Mouse (Mus musculus) forebrain, embryonic 16.5 days (tissue): ENCODE data around the gene Gm3404. TPM values are rescaled to one million over a fixed set of nuclear protein-coding genes. Genes with fewer than 3 reads are reported as not detected.
"Not testable (repeated sequence)": the region's sequence is repeated elsewhere in the genome, so short reads cannot be mapped to it uniquely, and the experiment has no call there.

ENCODE experiments used
- ATAC-seq: fragments of 200-750 bp; cut with Nextera tagmentation; 2 replicates; pipeline ENCODE4 v1.8.0; 2017; ENCODE audit warnings: mild to moderate bottlenecking, moderate library complexity
- H3K27ac ChIP-seq: fragments of 300-500 bp; sonication (generic); 2 replicates; pipeline ENCODE4 v1.5.1; 2014; ENCODE audit warnings: low read length, control low read depth
- H3K27me3 ChIP-seq: fragments of 300-500 bp; sonication (generic); replicated peaks from 2 replicates; pipeline ENCODE4 v1.6.1; 2014; ENCODE audit warnings: low read length; ENCODE audit not compliant: control insufficient read depth, insufficient read depth
- H3K36me3 ChIP-seq: fragments of 300-500 bp; sonication (generic); 2 replicates; pipeline ENCODE4 v1.6.1; 2014; ENCODE audit not compliant: control insufficient read depth, insufficient read depth
- H3K4me1 ChIP-seq: fragments of 300-500 bp; sonication (generic); replicated peaks from 2 replicates; pipeline ENCODE4 v1.6.1; 2014; ENCODE audit warnings: low read length; ENCODE audit not compliant: control insufficient read depth, insufficient read depth
- H3K4me2 ChIP-seq: fragments of 300-500 bp; sonication (generic); 2 replicates; pipeline ENCODE4 v1.6.1; 2014; ENCODE audit warnings: mild to moderate bottlenecking, low read length, control low read depth
- H3K4me3 ChIP-seq: fragments of 300-500 bp; sonication (generic); replicated peaks from 2 replicates; pipeline ENCODE4 v1.5.1; 2014; ENCODE audit warnings: mild to moderate bottlenecking, low read length, control low read depth
- H3K9ac ChIP-seq: fragments of 300-500 bp; sonication (generic); replicated peaks from 2 replicates; pipeline ENCODE4 v1.6.1; 2014; ENCODE audit warnings: low read depth, low read length, control low read depth
- H3K9me3 ChIP-seq: fragments of 300-500 bp; sonication (generic); 2 replicates; pipeline ENCODE4 v1.6.1; 2016; ENCODE audit warnings: low read length; ENCODE audit not compliant: control insufficient read depth
- WGBS: fragments of 180-500 bp; shearing (Covaris S2); extraction: QIAGEN DNeasy Blood & Tissue Kit; methylation state at CpG from one replicate; pipeline ENCODE4 v1.1.7; 2014; 5-methylcytosine and 5-hydroxymethylcytosine counted together
- polyA plus RNA-seq: library from polyadenylated mRNA; unstranded; fragments of >200 nt; fragmentation: Nextera tagmentation; extraction: Ambion mirVana; gene quantifications from 2 replicates; pipeline ENCODE4 v1.2.1, GENCODE M21; 2015

Gene Gm3404
- not detected in 2 replicates for polyA plus RNA-seq

DNA sequence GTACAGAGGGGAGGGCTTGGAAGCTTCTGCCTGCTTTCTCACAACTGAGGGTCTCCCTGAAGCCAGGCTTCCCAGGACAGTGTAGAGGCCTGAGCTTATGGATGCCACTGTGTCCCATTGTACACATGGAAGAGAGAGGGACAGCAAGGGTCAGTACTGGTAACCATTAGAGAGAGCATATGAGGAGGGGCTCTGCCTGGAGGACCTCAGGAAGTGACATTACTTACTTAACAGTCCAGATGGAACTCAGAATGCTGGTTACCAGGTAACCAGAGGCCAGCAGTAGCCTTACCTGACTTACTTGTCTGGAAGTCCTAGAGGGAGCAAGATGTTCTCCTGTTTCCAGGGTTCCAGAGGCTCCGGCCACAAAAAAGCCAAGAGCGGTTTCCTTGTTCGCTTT lies at the start of gene Gm3404:
Gene Gm3404 (plus strand): TSS at position 301 of the 400 bp plus-strand sequence.
- not testable (repeated sequence) for H3K9me3 ChIP-seq, H3K4me3 ChIP-seq, H3K4me1 ChIP-seq, ATAC-seq, H3K27me3 ChIP-seq, H3K4me2 ChIP-seq, H3K36me3 ChIP-seq, H3K9ac ChIP-seq, H3K27ac ChIP-seq
- 98% methylated on average over 3 of the region's 3 CpGs for WGBS

DNA sequence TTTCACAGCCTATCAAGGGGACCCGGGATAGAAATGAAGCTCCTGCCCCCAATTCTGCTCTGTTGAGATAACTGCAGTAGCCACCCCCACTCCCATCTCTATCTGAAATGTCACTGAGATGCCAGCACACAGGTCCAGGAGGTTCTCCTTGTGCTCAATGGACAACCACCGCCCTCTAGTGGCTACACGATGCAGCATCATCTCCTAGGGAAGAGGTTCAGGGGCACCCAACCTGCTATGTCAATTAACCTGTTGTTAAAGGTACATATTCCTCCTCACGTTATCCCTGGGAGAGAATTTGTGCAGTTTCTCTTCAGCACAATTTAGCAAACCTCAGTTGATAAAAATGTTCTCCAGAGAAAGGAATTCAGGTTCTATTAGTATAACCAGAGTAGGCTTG lies 46.0 kb upstream of the Gm3404 start:
- not testable (repeated sequence) for ATAC-seq, H3K4me2 ChIP-seq, H3K9ac ChIP-seq, H3K4me1 ChIP-seq, H3K9me3 ChIP-seq, H3K27me3 ChIP-seq, H3K4me3 ChIP-seq, H3K36me3 ChIP-seq, H3K27ac ChIP-seq
- WGBS, result 17% methylated on average over 4 of the region's 4 CpGs

DNA sequence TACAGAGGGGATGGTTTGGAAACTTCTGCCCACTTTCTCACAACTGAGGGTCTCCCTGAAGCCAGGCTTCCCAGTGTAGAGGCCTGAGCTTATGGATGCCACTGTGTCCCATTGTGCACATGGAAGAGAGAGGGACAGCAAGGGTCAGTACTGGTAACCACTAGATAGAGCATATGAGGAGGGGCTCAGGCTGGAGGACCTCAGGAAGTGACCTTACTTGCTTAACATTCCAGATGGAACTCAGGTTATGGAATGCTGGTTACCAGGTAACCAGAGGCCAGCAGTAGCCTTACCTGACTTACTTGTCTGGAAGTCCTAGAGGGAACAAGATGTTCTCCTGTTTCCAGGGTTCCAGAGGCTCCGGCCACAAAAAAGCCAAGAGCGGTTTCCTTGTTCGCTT lies 43.9 kb upstream of the Gm3404 start, which contains the start of gene Gm6408:
Gene Gm6408 (plus strand): TSS at position 301 of the 400 bp plus-strand sequence.
- ATAC-seq, H3K4me3 ChIP-seq, H3K27ac ChIP-seq, H3K9me3 ChIP-seq, H3K9ac ChIP-seq, H3K36me3 ChIP-seq, H3K4me2 ChIP-seq, H3K27me3 ChIP-seq, H3K4me1 ChIP-seq: not testable (repeated sequence)
- WGBS, result 86% methylated on average over 1 of the region's 3 CpGs

DNA sequence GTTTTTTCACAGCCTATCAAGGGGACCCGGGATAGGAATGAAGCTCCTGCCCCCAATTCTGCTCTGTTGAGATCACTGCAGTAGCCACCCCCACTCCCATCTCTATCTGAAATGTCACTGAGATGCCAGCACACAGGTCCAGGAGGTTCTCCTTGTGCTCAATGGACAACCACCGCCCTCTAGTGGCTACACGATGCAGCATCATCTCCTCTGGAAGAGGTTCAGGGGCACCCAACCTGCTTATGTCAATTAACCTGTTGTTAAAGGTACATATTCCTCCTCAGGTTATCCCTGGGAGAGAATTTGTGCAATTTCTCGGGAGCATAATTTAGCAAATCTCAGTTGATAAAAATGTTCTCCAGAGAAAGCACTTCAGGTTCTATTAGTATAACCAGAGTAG lies 36.6 kb upstream of the Gm3404 start:
- H3K36me3 ChIP-seq, H3K4me1 ChIP-seq, H3K27me3 ChIP-seq, H3K4me3 ChIP-seq, H3K4me2 ChIP-seq, ATAC-seq, H3K27ac ChIP-seq, H3K9ac ChIP-seq, H3K9me3 ChIP-seq: not testable (repeated sequence)
- WGBS, result 9% methylated on average over 3 of the region's 4 CpGs

DNA sequence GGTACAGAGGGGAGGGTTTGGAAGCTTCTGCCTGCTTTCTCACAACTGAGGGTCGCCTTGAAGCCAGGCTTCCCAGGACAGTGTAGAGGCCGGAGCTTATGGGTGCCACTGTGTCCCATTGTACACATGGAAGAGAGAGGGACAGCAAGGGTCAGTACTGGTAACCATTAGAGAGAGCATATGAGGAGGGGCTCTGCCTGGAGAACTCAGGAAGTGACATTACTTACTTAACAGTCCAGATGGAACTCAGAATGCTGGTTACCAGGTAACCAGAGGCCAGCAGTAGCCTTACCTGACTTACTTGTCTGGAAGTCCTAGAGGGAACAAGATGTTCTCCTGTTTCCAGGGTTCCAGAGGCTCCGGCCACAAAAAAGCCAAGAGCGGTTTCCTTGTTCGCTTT lies 34.5 kb upstream of the Gm3404 start, which contains the start of gene Gm6370:
Gene Gm6370 (plus strand): TSS at position 301 of the 400 bp plus-strand sequence.
- H3K9ac ChIP-seq, H3K36me3 ChIP-seq, H3K9me3 ChIP-seq, H3K4me1 ChIP-seq, H3K27ac ChIP-seq, H3K4me2 ChIP-seq, H3K27me3 ChIP-seq, ATAC-seq, H3K4me3 ChIP-seq: not testable (repeated sequence)
- WGBS, result no CpG with 5 or more reads among the region's 5 CpGs

DNA sequence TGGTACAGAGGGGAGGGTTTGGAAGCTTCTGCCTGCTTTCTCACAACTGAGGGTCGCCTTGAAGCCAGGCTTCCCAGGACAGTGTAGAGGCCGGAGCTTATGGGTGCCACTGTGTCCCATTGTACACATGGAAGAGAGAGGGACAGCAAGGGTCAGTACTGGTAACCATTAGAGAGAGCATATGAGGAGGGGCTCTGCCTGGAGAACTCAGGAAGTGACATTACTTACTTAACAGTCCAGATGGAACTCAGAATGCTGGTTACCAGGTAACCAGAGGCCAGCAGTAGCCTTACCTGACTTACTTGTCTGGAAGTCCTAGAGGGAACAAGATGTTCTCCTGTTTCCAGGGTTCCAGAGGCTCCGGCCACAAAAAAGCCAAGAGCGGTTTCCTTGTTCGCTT lies 23.5 kb upstream of the Gm3404 start, which contains the start of gene 4930449I24Rik:
Gene 4930449I24Rik (plus strand): TSS at position 301 of the 400 bp plus-strand sequence.
- WGBS, result no CpG with 5 or more reads among the region's 5 CpGs
- not testable (repeated sequence) for ATAC-seq, H3K4me2 ChIP-seq, H3K36me3 ChIP-seq, H3K4me3 ChIP-seq, H3K9me3 ChIP-seq, H3K4me1 ChIP-seq, H3K27me3 ChIP-seq, H3K9ac ChIP-seq, H3K27ac ChIP-seq

DNA sequence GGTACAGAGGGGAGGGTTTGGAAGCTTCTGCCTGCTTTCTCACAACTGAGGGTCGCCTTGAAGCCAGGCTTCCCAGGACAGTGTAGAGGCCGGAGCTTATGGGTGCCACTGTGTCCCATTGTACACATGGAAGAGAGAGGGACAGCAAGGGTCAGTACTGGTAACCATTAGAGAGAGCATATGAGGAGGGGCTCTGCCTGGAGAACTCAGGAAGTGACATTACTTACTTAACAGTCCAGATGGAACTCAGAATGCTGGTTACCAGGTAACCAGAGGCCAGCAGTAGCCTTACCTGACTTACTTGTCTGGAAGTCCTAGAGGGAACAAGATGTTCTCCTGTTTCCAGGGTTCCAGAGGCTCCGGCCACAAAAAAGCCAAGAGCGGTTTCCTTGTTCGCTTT lies 11.8 kb upstream of the Gm3404 start, which contains the start of gene Gm3402:
Gene Gm3402 (plus strand): TSS at position 301 of the 400 bp plus-strand sequence.
- not testable (repeated sequence) for H3K4me2 ChIP-seq, H3K4me1 ChIP-seq, H3K27me3 ChIP-seq, H3K9ac ChIP-seq, H3K27ac ChIP-seq, H3K9me3 ChIP-seq, H3K36me3 ChIP-seq, H3K4me3 ChIP-seq, ATAC-seq
- WGBS, result no CpG with 5 or more reads among the region's 5 CpGs

DNA sequence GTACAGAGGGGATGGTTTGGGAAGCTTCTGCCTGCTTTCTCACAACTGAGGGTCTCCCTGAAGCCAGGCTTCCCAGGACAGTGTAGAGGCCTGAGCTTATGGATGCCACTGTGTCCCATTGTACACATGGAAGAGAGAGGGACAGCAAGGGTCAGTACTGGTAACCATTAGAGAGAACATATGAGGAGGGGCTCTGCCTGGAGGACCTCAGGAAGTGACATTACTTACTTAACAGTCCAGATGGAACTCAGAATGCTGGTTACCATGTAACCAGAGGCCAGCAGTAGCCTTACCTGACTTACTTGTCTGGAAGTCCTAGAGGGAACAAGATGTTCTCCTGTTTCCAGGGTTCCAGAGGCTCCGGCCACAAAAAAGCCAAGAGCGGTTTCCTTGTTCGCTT lies 11.7 kb downstream of the Gm3404 start, which contains the start of gene Gm3409:
Gene Gm3409 (plus strand): TSS at position 301 of the 400 bp plus-strand sequence.
- H3K36me3 ChIP-seq, ATAC-seq, H3K4me2 ChIP-seq, H3K27ac ChIP-seq, H3K9ac ChIP-seq, H3K27me3 ChIP-seq, H3K4me3 ChIP-seq, H3K9me3 ChIP-seq, H3K4me1 ChIP-seq: not testable (repeated sequence)
- no CpG with 5 or more reads among the region's 3 CpGs for WGBS

DNA sequence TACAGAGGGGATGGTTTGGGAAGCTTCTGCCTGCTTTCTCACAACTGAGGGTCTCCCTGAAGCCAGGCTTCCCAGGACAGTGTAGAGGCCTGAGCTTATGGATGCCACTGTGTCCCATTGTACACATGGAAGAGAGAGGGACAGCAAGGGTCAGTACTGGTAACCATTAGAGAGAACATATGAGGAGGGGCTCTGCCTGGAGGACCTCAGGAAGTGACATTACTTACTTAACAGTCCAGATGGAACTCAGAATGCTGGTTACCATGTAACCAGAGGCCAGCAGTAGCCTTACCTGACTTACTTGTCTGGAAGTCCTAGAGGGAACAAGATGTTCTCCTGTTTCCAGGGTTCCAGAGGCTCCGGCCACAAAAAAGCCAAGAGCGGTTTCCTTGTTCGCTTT lies 30.2 kb downstream of the Gm3404 start, which contains the start of gene Gm3415:
Gene Gm3415 (plus strand): TSS at position 301 of the 400 bp plus-strand sequence.
- not testable (repeated sequence) for ATAC-seq, H3K4me1 ChIP-seq, H3K36me3 ChIP-seq, H3K27ac ChIP-seq, H3K27me3 ChIP-seq, H3K9ac ChIP-seq, H3K4me3 ChIP-seq, H3K4me2 ChIP-seq, H3K9me3 ChIP-seq
- WGBS, result no CpG with 5 or more reads among the region's 3 CpGs

DNA sequence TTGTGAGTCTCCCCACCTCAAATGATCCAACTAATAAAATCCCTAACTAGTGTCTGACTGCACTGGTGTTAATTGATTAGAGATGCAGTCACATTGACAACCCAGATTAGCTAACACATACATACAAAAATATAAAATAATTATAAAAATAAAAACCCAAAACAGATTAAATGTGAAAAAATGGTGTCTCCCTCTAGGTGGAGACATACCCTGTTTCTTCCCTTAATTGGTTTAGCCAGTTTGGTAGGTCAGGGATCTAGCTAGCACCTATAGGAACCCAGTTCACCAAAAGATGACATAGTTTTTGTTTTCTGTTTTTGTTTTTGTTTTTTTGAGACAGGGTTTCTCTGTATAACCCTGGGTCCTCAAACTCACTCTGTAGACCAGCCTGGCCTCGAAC lies 38.7 kb downstream of the Gm3404 start:
- H3K9ac ChIP-seq, result no peak overlapping the region
- no peak for ATAC-seq
- no peaks in the 10 kb centered on the region for H3K36me3 ChIP-seq
- no peaks in the 10 kb centered on the region for H3K27me3 ChIP-seq
- 93% methylated on average over 1 of the region's 1 CpGs for WGBS
- no peaks in the 10 kb centered on the region for H3K4me1 ChIP-seq
- no peak overlapping the region for H3K4me2 ChIP-seq
- no peak overlapping the region for H3K27ac ChIP-seq
- H3K4me3 ChIP-seq, result no peak overlapping the region
- no peaks in the 10 kb centered on the region for H3K9me3 ChIP-seq
